Comparison of ENCODE assay signal across 12 mouse cellular contexts in genomic region chr1:138174705-138175492, GRCm38 (mm10). TPM values are rescaled to one million over a fixed set of nuclear protein-coding genes. Genes with fewer than 3 reads are reported as not detected.
A peak's percentile ranks its signal among the peaks of the same experiment; 100 is the strongest.
DNase-seq lines count a peak whose midpoint lies in the region; ATAC-seq lines count a peak whose summit lies in the region.
"Had no signal": no experiment of that assay in that cellular context is flagged by ENCODE, and none has a peak within 500 bp of the region (broad histone marks: within the 10 kb centered on the region; RNA-seq: fewer than 3 reads in every experiment).

No protein-coding gene starts in this region.

- H3K4me2 ChIP-seq in liver, embryonic 12.5 days: no peak overlapping the region
- no peak overlapping the region for H3K4me2 ChIP-seq in liver, embryonic 11.5 days
- H3K4me2 ChIP-seq in hindbrain, embryonic 16.5 days (ENCODE audit: low read length): no peak overlapping the region
- H3K4me2 ChIP-seq: embryonic facial prominence, embryonic 15.5 days; midbrain, embryonic 13.5 days had no signal

- DNase-seq in liver, embryonic 11.5 days (ENCODE audit: low spot score): no peak
- peak; percentile 85 for DNase-seq in naive thymus-derived CD4-positive, alpha-beta T cell, adult 2 months (ENCODE audit: low read depth)
- DNase-seq in testis, postnatal 10 days (ENCODE audit: low spot score): no peak
- DNase-seq in layer of hippocampus, adult 8-10 months (ENCODE audit: low spot score in 2 of 2): no peak
- DNase-seq: cerebellum, postnatal 10 days; kidney, postnatal 14 days had no signal

- no peak for ATAC-seq in liver, embryonic 12.5 days
- ATAC-seq in liver, embryonic 11.5 days (replicated peaks; ENCODE audit: low FRiP score): no peak
- peak; percentile 64 for ATAC-seq in CD4-positive, CD25-positive, alpha-beta regulatory T cell, adult 4 months
- ATAC-seq in granulocyte monocyte progenitor cell, adult 5-6 weeks (replicated peaks; ENCODE audit: poor library complexity, severe bottlenecking): peak; percentile 87
- ATAC-seq in hindbrain, embryonic 16.5 days: no peak
- ATAC-seq: midbrain, embryonic 13.5 days had no signal

- no peaks in the 10 kb centered on the region for H3K9me3 ChIP-seq in liver, embryonic 12.5 days (replicated peaks)
- H3K9me3 ChIP-seq in liver, embryonic 11.5 days (ENCODE audit: control insufficient read depth, low read length): no peaks in the 10 kb centered on the region
- no peaks in the 10 kb centered on the region for H3K9me3 ChIP-seq in hindbrain, embryonic 16.5 days (ENCODE audit: control insufficient read depth, low read length)
- H3K9me3 ChIP-seq: embryonic facial prominence, embryonic 15.5 days; midbrain, embryonic 13.5 days had no signal

- no peaks in the 10 kb centered on the region for H3K27me3 ChIP-seq in liver, embryonic 12.5 days (replicated peaks)
- no peaks in the 10 kb centered on the region for H3K27me3 ChIP-seq in liver, embryonic 11.5 days (replicated peaks; ENCODE audit: control insufficient read depth, insufficient read depth, low read length)
- H3K27me3 ChIP-seq in hindbrain, embryonic 16.5 days (replicated peaks; ENCODE audit: control insufficient read depth, insufficient read depth, low read length): no peaks in the 10 kb centered on the region
- H3K27me3 ChIP-seq: embryonic facial prominence, embryonic 15.5 days; midbrain, embryonic 13.5 days had no signal

- no peaks in the 10 kb centered on the region for H3K4me1 ChIP-seq in liver, embryonic 12.5 days
- no peaks in the 10 kb centered on the region for H3K4me1 ChIP-seq in liver, embryonic 11.5 days (replicated peaks; ENCODE audit: control insufficient read depth, insufficient read depth, low read length)
- H3K4me1 ChIP-seq in hindbrain, embryonic 16.5 days (ENCODE audit: control insufficient read depth, insufficient read depth, low read depth, low read length): no peaks in the 10 kb centered on the region
- H3K4me1 ChIP-seq: embryonic facial prominence, embryonic 15.5 days; midbrain, embryonic 13.5 days had no signal

- H3K9ac ChIP-seq in liver, embryonic 12.5 days: no peak overlapping the region
- no peak overlapping the region for H3K9ac ChIP-seq in liver, embryonic 11.5 days (ENCODE audit: low read depth, low read length)
- H3K9ac ChIP-seq in hindbrain, embryonic 16.5 days (ENCODE audit: low read depth, low read length): no peak overlapping the region
- H3K9ac ChIP-seq: embryonic facial prominence, embryonic 15.5 days; midbrain, embryonic 13.5 days had no signal

- peak overlapping the region; percentile 25; the same call in 1 of the 2 replicates for H3K4me3 ChIP-seq in liver, embryonic 12.5 days
- H3K4me3 ChIP-seq in liver, embryonic 11.5 days (ENCODE audit: low read depth, low read length): no peak overlapping the region
- no peak overlapping the region for H3K4me3 ChIP-seq in hindbrain, embryonic 16.5 days (ENCODE audit: low read length)
- H3K4me3 ChIP-seq: embryonic facial prominence, embryonic 15.5 days; midbrain, embryonic 13.5 days had no signal

- no peaks in the 10 kb centered on the region for H3K36me3 ChIP-seq in liver, embryonic 12.5 days
- H3K36me3 ChIP-seq in liver, embryonic 11.5 days (ENCODE audit: control insufficient read depth, insufficient read depth, low read length): no peaks in the 10 kb centered on the region
- H3K36me3 ChIP-seq in hindbrain, embryonic 16.5 days (ENCODE audit: control insufficient read depth, insufficient read depth, low read length): no peaks in the 10 kb centered on the region
- H3K36me3 ChIP-seq: embryonic facial prominence, embryonic 15.5 days; midbrain, embryonic 13.5 days had no signal

- H3K27ac ChIP-seq in liver, embryonic 12.5 days: no peak overlapping the region
- no peak overlapping the region for H3K27ac ChIP-seq in liver, embryonic 11.5 days (ENCODE audit: low read depth, low read length)
- no peak overlapping the region for H3K27ac ChIP-seq in hindbrain, embryonic 16.5 days (ENCODE audit: low read depth, low read length)
- H3K27ac ChIP-seq: embryonic facial prominence, embryonic 15.5 days; midbrain, embryonic 13.5 days had no signal

- 38% methylated on average over 9 of the region's 9 CpGs for WGBS in liver, embryonic 12.5 days (ENCODE audit: insufficient replicate concordance)
- WGBS in liver, embryonic 11.5 days: 50% methylated on average over 9 of the region's 9 CpGs
- 89% methylated on average over 9 of the region's 9 CpGs for WGBS in hindbrain, embryonic 16.5 days

RNA-seq across cellular contexts. Expression of gene Ptprc, which starts 0.6 kb away (rescaled TPM):
- polyA plus RNA-seq in liver, embryonic 12.5 days (2016; fragmentation: Nextera tagmentation; extraction: Ambion mirVana): 5.8 and 6.0 TPM in 2 replicates
- polyA plus RNA-seq in liver, embryonic 11.5 days (2014; fragmentation: Nextera tagmentation; extraction: Ambion mirVana): 5.4 and 6.4 TPM in 2 replicates
- 1,000 to 10,000 TPM; 1,419 to 1,542 TPM for polyA plus RNA-seq in CD4-positive, CD25-positive, alpha-beta regulatory T cell, adult 4 months (2017; shearing (Covaris generic))
- 114 and 122 TPM in 2 replicates for total RNA-seq in granulocyte monocyte progenitor cell, adult 5-6 weeks (2014; fragmentation: Nextera tagmentation)
- 166 and 176 TPM in 2 replicates for total RNA-seq in granulocyte monocyte progenitor cell, adult 5-6 weeks (2017)
- total RNA-seq in layer of hippocampus, adult 8-10 months (2022): 10 to 100 TPM in 2 of 4 experiments, 1 to 10 TPM in 2; 2.5 to 20.9 (median 11.8) TPM
- polyA plus RNA-seq in hindbrain, embryonic 16.5 days (2015; fragmentation: Nextera tagmentation; extraction: Ambion mirVana): 1.2 and 1.3 TPM in 2 replicates

Comparison
In these comparisons a context has a peak if more than half of its experiments do, and no peak if none do; other contexts are left out.
1. ATAC-seq: peak in CD4-positive, CD25-positive, alpha-beta regulatory T cell, adult 4 months (single experiment) and granulocyte monocyte progenitor cell, adult 5-6 weeks (single experiment); none in liver, embryonic 12.5 days (single experiment), liver, embryonic 11.5 days (single experiment) and hindbrain, embryonic 16.5 days (single experiment).
2. RNA of gene Ptprc, which starts 0.6 kb away (polyA plus RNA-seq): 1,419 to 1,542 TPM in CD4-positive, CD25-positive, alpha-beta regulatory T cell, adult 4 months; 5.8 to 6.0 TPM in liver, embryonic 12.5 days, 5.4 to 6.4 TPM in liver, embryonic 11.5 days and 1.2 to 1.3 TPM in hindbrain, embryonic 16.5 days; every median in the first group is over 100 times any median in the second.